Mouse (Mus musculus) spleen, postnatal 36 days (tissue): Measurements from ENCODE around the gene Notch4.
A peak's percentile ranks its signal among the peaks of the same experiment; 100 is the strongest.
"Not testable (repeated sequence)": the region's sequence is repeated elsewhere in the genome, so short reads cannot be mapped to it uniquely, and the experiment has no call there.

Source experiments
- DNase-seq, 2 experiments: peaks; one replicate each; pipeline ENCODE4 v3.0.0; 2022; ENCODE audit warnings: low spot score in 2 of 2, mixed read lengths in 1 of 2

Notch4 gene

GRCm38 (mm10) chr17:34564003-34564421, at the start of gene Notch4:
Gene Notch4, plus strand, starts transcription at chr17:34564268.
- no peak for DNase-seq

- no peak for DNase-seq
Observed at GRCm38 (mm10) chr17:34516514-34516913, 47.6 kb upstream of the Notch4 start.

DNA sequence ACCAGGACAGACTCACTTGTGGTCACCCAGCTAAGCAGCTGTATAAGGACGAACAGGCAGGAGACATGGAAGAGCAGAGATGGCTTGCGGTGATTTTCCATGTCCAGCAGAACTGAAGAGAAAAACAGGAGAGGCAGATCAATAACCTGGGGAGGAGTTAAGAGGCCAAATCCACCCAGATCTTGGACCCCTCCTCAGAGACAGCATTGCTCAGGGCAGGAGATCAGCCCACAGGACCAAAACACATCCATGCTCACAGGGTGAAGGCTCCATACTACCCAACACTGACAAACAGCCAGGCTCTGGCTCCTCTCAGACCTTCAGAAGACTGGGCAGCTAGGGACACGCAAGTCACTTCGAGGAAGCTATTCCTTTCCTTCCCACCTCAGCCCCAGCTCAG, 46.8 kb upstream of the Notch4 start, which contains the start of gene Btnl6:
Btnl6 (minus strand) TSS at position 101 of the 400 bp plus-strand sequence.
- no peak for DNase-seq

GRCm38 (mm10) chr17:34517795-34518194, 46.3 kb upstream of the Notch4 start:
- DNase-seq: no peak

DNA sequence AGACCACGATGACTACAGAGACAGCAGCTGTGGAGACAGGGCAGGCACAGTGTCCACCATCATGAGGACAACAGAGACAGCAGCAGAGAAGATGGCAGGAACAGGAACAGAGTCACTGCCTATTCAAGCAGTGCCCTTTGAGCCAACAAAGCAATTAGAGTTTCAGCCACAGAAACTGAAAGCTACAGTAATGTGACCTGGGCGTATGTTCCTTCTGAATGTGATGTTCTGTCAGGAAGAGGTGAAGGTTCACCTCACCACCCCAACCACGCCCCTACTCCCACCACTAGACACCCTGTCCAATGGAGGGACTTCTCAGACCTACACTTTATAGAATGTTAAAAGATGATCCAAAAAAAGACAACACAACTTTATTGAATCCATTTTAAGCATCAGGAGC, 45.5 kb upstream of the Notch4 start:
- not testable (repeated sequence) for DNase-seq

DNA sequence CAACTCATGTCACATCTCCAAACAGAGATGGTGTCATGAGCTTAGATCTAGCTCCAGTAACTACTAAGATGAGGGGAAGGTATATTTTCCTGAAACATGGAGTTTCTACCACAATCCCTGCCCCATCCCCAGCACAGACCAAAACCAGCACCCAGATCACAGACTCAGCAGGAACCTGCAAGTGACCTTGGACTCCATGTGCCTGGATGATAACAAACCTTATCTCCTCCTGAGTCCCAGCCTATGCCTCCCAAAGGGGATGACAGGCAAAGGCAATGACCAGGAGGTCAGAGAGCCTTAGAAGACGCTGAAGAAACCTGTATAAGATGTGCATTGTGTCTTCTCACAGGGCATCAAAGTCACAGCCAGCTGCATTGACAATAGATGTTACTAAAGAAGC, 45.1 kb upstream of the Notch4 start:
- no peak for DNase-seq

GRCm38 (mm10) chr17:34532671-34533070, 31.4 kb upstream of the Notch4 start:
- DNase-seq: no peak

DNA sequence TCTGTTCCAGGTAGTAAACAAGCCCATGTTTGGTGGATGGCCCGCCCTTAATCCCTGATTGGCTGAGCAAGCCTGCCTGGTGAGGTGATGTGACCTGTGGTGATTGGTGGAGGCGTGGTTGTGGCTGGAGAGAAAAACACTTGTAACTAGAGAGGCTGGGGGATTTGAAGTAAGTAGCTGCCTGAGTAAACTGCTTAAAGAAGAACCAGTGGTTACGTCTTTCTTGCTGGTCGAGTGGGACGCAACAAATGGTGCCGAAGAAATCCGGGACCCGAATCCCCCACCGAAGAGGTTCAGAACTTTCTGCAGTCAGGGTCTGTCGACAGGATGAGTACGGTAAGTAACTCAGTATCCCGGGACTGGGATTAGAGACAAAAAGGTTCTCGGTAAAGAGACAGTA, 20.5 kb upstream of the Notch4 start:
- DNase-seq: not testable (repeated sequence)

GRCm38 (mm10) chr17:34546797-34547196, 17.3 kb upstream of the Notch4 start:
- no peak for DNase-seq

DNA sequence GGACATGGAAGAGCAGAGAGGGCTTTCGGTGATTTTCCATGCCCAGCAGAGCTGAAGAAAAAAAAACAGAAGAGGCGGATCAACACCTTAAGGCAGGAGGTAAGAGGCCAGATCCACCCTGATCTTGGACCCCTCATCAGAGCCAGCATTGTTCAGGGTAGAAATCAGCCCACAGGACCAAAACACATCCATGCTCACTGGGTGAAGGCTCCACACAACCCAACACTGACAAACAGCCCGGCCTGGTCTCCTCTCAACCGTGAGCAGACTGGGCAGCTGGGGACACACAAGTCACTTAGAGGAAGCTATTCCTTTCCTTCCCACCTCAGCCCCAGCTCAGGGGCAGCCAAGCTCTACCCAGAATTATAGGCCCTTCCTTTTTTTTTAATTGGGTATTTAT, 16.5 kb upstream of the Notch4 start:
- no peak for DNase-seq

GRCm38 (mm10) chr17:34549156-34549555, 14.9 kb upstream of the Notch4 start:
- no peak for DNase-seq

DNA sequence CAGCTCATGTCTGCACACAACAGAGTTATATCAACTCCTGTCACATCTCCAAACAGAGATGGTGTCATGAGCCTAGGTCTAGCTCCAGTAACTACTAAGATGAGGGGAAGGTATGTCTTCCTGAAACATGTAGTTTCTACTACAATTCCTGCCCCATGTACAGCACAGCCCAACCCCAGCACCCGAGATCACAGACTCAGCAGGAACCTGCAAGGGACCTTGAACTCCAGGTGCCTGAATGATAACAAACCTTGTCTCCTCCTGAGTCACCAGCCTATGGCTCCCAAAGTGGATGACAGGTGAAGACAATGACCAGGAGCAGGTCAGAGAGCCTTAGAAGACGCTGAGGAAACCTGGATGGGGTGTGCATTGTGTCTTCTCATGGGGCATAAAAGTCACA, 14.2 kb upstream of the Notch4 start:
- DNase-seq: no peak

- DNase-seq: peak; percentile 65 to 73
Observed at GRCm38 (mm10) chr17:34555483-34555882, 8.6 kb upstream of the Notch4 start.

- DNase-seq: no peak
Observed at GRCm38 (mm10) chr17:34556406-34556805, 7.7 kb upstream of the Notch4 start.

GRCm38 (mm10) chr17:34557411-34557810, 6.7 kb upstream of the Notch4 start:
- DNase-seq: no peak

DNA sequence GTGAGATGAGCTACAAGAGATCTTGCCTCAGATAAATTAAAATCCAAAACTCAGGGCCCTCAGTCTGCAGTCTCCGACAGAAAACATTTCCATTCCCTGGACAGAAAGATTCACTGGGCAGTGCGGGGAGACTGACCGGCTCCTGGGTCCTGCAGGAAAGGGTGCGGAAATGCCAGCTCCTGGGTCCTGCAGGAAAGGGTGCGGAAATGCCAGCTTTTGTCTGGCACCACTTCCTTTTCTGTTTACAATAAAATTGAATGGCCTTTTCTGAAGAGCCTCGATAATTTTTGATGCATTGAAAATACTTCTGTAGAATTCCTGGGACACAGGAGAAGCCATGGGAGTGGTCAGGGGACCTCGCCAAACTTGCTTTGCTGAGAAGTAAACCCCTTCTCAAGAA, 5.0 kb upstream of the Notch4 start:
- no peak for DNase-seq

DNA sequence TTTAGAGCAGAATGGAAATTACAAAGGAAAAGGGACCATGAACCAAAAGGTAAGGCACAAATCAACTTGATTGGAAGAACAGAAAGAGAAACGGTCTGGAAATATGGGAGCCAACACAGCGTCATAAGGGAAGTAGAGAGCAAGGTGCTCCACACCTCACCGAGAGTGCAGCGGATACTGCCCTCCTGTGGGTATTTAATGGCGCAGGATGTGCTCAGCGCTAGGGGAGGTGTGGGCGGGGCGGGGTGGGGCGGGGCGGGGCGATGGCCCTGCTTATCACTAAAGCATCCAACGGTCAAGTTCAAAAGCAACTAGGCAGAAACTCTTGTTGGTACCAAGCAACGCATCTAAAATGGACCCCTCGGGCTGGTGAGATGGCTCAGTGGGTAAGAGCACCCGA, 4.2 kb upstream of the Notch4 start:
- peak in 1 of 2 experiments; percentile 29 for DNase-seq

GRCm38 (mm10) chr17:34560438-34560837, 3.6 kb upstream of the Notch4 start:
- DNase-seq: no peak

DNA sequence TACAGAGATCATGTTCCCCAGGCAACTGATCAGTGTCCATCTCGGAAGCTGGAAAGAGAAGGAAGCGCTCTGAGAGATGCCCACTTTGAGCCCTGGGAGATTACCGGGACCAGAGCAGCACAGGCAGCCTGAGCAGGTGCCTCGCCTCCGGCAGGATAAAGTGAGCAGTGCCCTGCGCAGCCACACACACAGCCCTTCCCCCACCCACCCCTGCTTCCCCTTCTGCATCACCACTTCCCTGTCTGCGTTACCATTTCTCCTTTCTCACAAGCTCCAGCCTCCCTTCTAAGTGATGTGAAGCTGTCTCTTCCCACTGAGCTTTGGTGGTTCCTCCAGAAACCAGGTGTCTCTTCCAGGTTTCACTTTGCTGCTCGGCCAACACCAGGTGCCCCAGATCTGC, 2.9 kb upstream of the Notch4 start:
- DNase-seq: peak; percentile 57 to 59

DNA sequence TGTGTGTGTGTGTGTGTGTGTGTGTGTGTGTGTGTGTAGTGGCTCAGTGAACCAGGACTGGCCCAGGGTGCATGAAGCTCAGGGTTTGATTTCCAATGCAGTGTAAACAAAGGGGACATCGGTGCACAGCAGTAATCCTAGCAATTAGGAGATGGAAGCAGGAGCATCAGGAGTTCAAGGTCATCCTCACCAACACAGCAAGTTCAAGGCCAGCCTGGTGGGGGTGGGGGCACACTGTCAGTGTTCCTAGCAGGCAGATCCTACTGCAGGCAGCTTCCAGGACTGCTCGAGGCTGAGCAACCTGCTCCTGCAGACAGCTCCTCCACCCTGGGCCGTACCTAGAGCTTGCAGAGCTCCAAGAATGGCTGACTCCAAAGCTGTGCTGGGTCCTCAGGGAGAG, 1.5 kb upstream of the Notch4 start:
- no peak for DNase-seq

GRCm38 (mm10) chr17:34563354-34563753, 714 bp upstream of the Notch4 start:
- no peak for DNase-seq

GRCm38 (mm10) chr17:34564796-34565195, 728 bp downstream of the Notch4 start:
- DNase-seq: no peak

GRCm38 (mm10) chr17:34567311-34567710, 3.2 kb downstream of the Notch4 start:
- DNase-seq: no peak

- DNase-seq: no peak
Observed at GRCm38 (mm10) chr17:34568421-34568820, 4.4 kb downstream of the Notch4 start.

GRCm38 (mm10) chr17:34569919-34570318, 5.9 kb downstream of the Notch4 start:
- no peak for DNase-seq
